Mouse (Mus musculus): ENCODE measurements at regions not wholly inside any gene's neighbourhood (a gene's known extent, or its start where the extent isn't known, plus 50 kb on each side); places are given as distances from the start of the nearest gene placed in this dataset.

GRCm38 (mm10) chr16:13045079-13045590 is 64.3 kb upstream of the Ercc4 start:
- no peak for DNase-seq (ENCODE audit: low spot score)

- DNase-seq (ENCODE audit: low spot score), result no peak
These were observed 62.9 kb upstream of the Ercc4 start for GRCm38 (mm10) chr16:13046366-13047120.

GRCm38 (mm10) chr16:13049321-13049720 is 60.2 kb upstream of the Ercc4 start:
- no peak for DNase-seq (ENCODE audit: low spot score)

- no peak for DNase-seq (ENCODE audit: low spot score)
These were observed 59.1 kb upstream of the Ercc4 start for GRCm38 (mm10) chr16:13050225-13050892.

- DNase-seq (ENCODE audit: low spot score), result no peak
These were observed 54.5 kb upstream of the Ercc4 start for GRCm38 (mm10) chr16:13054956-13055355.
